Mouse (Mus musculus) thymus, postnatal 0 days (tissue): ENCODE measurements around the gene Rprml. TPM values are rescaled to one million over a fixed set of nuclear protein-coding genes. Genes with fewer than 3 reads are reported as not detected.

Source experiments
- DNase-seq: peaks from one replicate; pipeline ENCODE4 v3.0.0-alpha.2; 2015; ENCODE audit warnings: low spot score
- polyA plus RNA-seq: library from polyadenylated mRNA; unstranded; fragments of >200 nt; fragmentation: Nextera tagmentation; extraction: Ambion mirVana; gene quantifications from 2 replicates; pipeline ENCODE4 v1.2.1, GENCODE M21; 2015

Gene Rprml
- polyA plus RNA-seq, 1 experiment from 2014 or later: not detected

GRCm38 (mm10) chr11:103663119-103663518, 13.7 kb downstream of the Rprml start:
- no peak for DNase-seq

DNA sequence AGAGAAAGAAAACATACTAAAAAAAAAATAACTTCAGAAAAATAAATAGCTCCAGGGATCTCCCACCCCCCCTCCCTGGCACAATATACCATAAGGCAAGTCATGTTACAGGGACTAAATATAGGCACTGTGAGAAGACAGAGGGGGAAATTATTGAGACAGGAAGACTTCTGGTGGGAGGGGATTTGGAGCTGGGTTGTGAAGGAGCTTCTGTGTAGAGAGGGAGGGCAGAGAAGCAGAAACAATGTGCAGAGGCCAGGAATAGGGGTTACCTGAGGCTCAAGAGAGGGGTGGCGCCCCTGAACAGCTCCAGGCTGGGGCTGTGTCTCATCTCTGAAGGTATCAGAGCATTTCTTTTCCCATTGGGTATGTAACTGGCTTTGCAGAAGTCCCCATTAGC, 16.3 kb downstream of the Rprml start:
- DNase-seq: no peak

DNA sequence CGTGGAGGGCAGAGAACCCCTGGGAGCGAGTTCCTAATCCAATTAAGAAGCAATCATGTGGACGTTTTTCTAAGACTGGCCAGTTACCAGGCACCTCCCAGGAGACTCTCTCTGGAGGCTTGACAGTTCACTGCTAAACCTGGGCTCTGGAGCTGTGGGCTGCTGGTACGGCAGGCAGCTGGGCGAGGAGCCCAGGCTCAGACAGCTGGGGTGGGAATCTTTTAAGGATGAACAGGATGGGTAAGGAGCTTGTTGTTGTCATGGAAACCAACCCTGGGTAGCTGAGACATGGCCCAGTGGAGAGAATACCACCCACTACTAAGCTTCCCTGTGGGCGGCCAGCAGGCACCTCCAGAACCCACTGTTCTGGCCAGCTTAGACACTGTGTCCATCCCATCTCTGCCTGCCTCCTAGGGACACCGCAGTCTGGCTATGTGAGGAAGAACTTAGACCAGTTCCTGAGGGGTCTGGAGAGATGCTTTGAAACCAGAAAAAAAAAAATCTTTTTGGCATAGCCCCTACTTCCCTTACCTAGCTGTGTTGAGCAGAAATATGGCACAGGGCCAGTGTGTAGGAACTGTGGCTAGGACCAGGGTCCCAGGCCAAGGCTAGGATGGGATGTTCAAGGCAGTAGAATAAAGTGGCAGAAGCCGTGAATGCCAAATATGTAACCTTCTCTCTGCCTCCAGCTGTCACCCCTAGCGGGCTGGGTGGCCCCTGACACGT, 17.0 kb downstream of the Rprml start:
- no peak for DNase-seq

DNA sequence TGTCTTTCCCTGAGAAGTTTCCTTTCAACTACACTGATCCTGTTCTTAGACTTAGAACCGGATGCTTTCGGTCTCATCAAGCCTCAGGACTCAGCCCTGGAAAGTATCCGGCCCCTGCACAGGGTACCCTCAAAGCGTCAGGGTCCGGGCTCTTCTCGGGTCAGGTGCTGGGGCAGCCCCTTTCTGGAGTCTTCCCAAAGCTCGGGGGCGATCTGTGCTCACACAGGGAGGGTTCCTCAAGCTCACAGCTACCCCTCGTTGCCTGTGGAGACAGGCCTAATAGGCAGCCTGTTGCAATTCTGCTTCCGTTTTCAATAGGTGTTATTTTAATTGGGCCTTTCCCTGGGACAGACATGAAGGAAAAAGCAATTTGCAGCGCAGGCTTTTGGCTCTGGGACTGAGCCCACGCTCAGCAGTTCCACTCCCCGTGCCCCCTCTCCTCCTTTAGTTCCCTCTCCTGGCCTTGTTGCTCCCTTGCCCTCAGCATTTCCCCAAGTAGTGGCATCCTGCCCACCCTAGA, 17.6 kb downstream of the Rprml start:
- no peak for DNase-seq

DNA sequence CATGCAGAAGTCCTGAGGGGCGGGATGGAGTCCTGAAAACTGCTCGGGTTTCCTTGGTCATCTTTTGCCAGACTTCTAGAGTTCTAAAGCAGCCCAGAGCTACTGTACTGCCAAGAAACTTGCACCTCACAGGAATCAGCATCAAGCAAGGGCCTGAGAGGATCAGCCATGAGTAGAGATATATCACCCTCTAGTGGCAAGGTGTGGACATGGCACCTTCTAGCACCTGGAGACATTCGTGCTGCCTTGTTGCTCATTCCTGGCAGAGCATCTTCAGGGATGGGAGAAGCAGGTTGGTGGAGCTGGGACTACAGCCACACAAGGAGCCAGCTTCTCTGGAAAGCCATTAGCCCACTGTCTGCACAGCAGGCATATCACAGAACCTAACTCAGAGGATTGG, 26.2 kb downstream of the Rprml start:
- peak; percentile 50 for DNase-seq

DNA sequence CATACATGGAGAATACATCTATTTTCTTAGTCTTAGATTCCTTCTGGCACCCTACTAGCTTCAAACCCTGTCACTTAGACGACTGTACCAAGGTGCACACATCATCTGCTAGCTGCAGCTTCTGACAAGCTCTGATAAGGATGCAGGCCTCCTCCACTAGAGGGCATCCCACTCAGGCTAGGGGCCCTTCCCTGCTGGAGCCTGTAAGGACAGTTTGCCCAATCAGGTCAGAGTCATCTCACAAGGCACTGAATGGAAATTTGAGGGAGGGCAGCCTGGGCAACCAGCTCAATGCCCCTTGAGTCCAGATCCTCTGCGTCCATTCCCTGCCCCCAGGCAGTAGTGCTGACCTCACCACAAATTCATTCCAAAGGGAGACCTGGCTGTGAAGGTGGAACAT, 27.7 kb downstream of the Rprml start:
- DNase-seq: peak; percentile 37

GRCm38 (mm10) chr11:103683667-103684334, 34.4 kb downstream of the Rprml start:
- no peak for DNase-seq

DNA sequence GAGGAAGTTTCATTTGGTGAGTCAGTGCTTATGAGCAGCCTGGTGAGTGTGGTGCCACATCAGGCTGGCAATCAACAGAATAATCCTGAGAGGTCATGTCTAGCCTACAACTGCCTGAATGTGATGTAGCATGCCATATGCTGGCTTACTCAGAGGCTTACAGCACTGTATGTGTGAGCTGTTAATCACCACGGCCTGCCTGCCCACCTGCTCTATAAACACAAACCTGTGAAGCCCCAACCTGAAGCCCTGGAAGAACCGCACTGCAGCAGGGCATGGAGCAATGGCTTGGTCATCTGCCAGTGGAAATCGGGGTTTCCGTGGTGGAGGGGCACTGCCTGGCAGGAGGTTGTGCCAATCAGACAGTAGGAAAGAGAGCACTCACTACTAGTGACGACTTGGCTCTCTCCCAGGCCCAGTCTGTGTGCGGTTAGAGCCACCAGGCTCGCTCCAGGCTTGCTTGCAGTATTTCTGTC, 35.9 kb downstream of the Rprml start:
- no peak for DNase-seq

GRCm38 (mm10) chr11:103686706-103687105, 37.3 kb downstream of the Rprml start:
- DNase-seq: peak; percentile 35

- DNase-seq: no peak
Observed at GRCm38 (mm10) chr11:103688271-103688979, 39.1 kb downstream of the Rprml start.

GRCm38 (mm10) chr11:103688980-103689378, 39.6 kb downstream of the Rprml start:
- no peak for DNase-seq

GRCm38 (mm10) chr11:103691036-103691435, 41.7 kb downstream of the Rprml start:
- no peak for DNase-seq

DNA sequence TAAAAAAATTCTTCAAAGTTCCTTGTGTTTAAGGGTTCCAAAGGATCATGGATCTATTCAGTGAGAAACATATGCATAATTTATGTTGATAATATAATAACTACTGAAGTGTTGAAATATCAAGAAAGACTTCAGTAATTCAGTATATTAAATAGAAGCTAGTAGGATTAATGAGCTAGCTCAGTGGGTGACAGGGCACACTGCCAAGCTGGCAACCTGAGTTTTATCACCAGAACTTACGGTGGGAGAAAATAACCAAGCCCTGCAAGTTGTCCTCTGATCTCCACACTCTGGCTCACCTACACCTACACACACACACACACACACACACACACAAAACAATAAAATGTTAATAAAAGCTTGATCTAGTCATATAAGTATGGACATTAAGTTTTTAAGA, 43.9 kb downstream of the Rprml start:
- no peak for DNase-seq

GRCm38 (mm10) chr11:103696851-103697564, 47.6 kb downstream of the Rprml start:
- DNase-seq: no peak

DNA sequence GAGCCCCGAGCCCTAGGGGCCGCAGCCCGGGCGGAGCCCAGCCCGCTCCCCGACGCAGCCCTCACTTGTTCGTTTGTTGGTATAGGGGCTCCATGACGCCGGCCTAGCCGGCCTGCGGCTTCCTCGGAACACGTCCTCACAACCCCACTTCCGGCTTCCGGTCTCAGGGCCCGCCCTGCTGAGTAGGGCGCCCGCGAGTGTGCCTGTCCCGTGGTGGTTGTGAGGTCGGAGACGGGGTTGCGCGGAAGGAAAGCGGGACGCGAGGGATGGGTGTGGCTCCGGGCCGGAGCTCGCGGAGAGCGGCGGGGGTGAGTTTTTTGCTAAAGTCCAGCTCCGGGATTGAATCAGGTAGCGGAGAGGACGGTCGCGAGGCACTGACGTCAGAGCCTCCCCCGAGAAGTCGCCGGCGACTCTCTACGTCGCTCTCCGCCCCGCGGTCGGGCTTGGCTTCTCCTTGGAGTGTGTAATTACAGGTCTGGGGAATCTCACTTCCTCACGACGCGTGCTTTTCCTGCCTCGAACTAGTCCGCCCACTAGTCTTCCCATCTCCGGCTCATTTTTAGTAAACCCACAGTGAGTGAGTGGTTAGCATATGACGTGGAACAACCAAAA, 48.3 kb downstream of the Rprml start, which contains the start of gene Gosr2:
TSS of gene Gosr2 (minus strand) at position 334 of the 612 bp plus-strand sequence.
- peak; percentile 94 for DNase-seq

GRCm38 (mm10) chr11:103698226-103698625, 48.9 kb downstream of the Rprml start:
- no peak for DNase-seq
